Mouse (Mus musculus): Measurements from ENCODE around the gene Gins1. TPM values are rescaled to one million over a fixed set of nuclear protein-coding genes. Genes with fewer than 3 reads are reported as not detected.

The Gins1 gene
- polyA plus RNA-seq, 2 experiments: 30.8 to 43.0 TPM

DNA sequence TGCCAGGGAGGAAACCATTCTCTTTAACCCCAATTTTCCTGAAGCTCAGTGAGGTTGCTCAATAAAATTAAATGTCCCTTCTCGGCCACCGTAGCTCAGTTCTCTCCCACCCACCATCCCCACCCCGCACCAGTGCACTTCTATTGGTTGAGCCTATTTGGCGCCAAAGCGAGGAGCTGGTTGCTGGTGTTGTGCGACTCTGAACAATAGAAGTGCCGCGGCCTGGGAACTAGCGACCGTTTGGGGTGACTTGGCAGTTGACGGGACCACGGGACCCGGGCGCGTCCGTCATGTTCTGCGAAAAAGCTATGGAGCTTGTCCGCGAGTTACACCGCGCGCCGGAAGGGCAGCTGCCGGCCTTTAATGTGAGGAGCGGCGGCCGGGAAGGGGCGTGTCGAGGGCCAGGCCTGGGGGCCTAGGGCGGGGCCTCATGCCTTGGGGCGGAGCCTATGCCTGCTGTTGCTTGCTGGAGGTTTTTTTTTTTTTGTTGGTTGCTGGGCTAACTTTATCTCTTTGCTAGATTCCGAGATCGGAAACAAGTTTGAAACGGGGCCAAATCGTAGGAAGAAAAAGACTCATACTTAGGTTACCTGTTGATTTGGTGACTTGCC is 4.3 kb downstream of the Gins1 start:
- Histone ChIP-seq H3K27ac (replicated peaks; ENCODE audit: low read depth, low read length) (peak overlapping the region; percentile 81), H3K4me3 (replicated peaks; ENCODE audit: low read length) (peak overlapping the region; percentile 65), H3K4me1 (ENCODE audit: control insufficient read depth, insufficient read depth, low read length) (peaks cover 3% of the 10 kb centered on the region; the same call in 1 of the 2 replicates), H3K27me3 (ENCODE audit: control insufficient read depth, insufficient read depth, low read length) (no peaks in the 10 kb centered on the region), H3K4me2 (replicated peaks; ENCODE audit: low read depth, low read length, severe bottlenecking) (peak overlapping the region; percentile 82), H3K9ac (ENCODE audit: low read depth, low read length, severe bottlenecking) (peak overlapping the region; percentile 73), H3K9me3 (ENCODE audit: control insufficient read depth, low read length) (no peaks in the 10 kb centered on the region), H3K36me3 (ENCODE audit: control insufficient read depth, insufficient read depth, low read length) (no peaks in the 10 kb centered on the region)
- no peak for TF ChIP-seq POLR2A (IDR thresholded peaks at IDR 0.05; ENCODE audit: borderline replicate concordance, extremely low read depth, insufficient read depth, insufficient read length)
- ATAC-seq (ENCODE audit: low FRiP score, low read depth) (peak; percentile 96), DNase-seq (ENCODE audit: low spot score) (peak; percentile 98)
- under 1% methylated on average over 35 of the region's 35 CpGs for WGBS

DNA sequence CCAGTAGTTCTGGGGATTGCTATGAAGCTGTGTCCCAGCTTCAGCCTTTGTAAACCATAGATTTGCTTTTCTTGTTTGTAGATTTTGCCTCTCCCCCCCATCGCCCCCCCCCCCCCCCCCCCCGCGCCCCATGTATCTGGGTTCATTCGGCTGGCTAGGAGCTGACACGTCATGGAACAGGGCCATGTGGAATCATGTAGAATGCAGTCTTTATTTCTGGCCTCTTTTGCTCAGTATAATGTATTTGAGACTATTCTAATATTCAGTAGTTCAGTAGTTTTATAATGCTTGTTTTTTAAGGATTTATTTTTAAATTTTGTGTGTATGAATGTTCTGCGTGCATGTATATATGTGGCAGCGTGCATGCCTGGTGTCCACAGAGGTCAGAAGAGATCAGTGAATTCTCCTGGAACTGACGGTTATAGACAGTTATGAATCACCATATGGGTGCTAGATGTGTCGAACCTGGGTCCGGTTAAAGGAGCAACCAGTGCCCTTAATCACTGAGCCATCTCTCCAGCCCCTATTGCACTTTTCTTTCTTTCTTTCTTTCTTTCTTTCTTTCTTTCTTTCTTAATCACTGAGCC is 5.2 kb downstream of the Gins1 start:
- 32% methylated on average over 10 of the region's 10 CpGs for WGBS
- no peaks in the 10 kb centered on the region for H3K9me3 ChIP-seq (ENCODE audit: control insufficient read depth, low read length)
- H3K27me3 ChIP-seq (ENCODE audit: control insufficient read depth, insufficient read depth, low read length): no peaks in the 10 kb centered on the region
- H3K4me3 ChIP-seq (replicated peaks; ENCODE audit: low read length): peak overlapping the region; percentile 65
- peaks cover 3% of the 10 kb centered on the region; the same call in 1 of the 2 replicates for H3K4me1 ChIP-seq (ENCODE audit: control insufficient read depth, insufficient read depth, low read length)
- no peak overlapping the region for H3K27ac ChIP-seq (replicated peaks; ENCODE audit: low read depth, low read length)
- no peaks in the 10 kb centered on the region; the same call in 1 of the 2 replicates for H3K36me3 ChIP-seq (ENCODE audit: control insufficient read depth, insufficient read depth, low read length)
- DNase-seq (ENCODE audit: low spot score) (no peak), ATAC-seq (ENCODE audit: low FRiP score, low read depth) (no peak)
- peak overlapping the region; percentile 73 for H3K9ac ChIP-seq (ENCODE audit: low read depth, low read length, severe bottlenecking)
- peak overlapping the region; percentile 82 for H3K4me2 ChIP-seq (replicated peaks; ENCODE audit: low read depth, low read length, severe bottlenecking)
- no peak for TF ChIP-seq POLR2A (IDR thresholded peaks at IDR 0.05; ENCODE audit: borderline replicate concordance, extremely low read depth, insufficient read depth, insufficient read length)

DNA sequence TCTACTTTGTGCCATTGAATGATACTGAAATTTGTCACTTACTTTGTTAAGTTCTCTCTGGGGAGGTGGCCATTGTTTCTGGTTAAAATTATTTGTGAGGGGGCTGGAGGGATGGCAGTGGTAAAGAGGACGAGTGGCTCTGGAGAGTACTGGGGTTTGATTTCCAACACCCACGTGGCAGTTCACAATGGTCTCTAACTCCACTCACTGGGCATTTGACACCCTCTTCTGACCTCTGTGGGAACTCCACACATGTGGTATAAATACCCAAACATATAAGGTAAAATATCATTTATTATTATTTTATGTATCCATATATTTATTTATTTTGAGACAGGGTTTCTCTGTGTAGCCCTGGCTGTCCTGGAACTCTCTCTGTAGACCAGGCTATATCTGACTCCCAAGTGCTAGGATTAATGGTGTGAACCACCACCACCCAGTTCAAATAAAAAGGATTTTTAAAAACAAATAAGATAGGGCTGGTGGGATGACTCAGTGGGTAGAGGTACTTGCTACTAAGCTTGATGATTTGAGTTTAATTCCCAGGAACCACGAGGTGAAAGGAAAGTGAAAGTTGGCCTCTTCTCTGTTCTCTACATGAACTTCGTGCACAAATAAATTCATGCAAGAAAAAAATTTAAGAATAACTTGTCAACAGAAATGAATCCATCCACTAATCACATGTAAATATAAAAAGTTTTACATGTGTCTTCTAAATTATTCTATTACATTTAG is 9.7 kb downstream of the Gins1 start:
- Histone ChIP-seq H3K36me3 (ENCODE audit: control insufficient read depth, insufficient read depth, low read length) (peaks cover 14% of the 10 kb centered on the region; the same call in 1 of the 2 replicates), H3K9ac (ENCODE audit: low read depth, low read length, severe bottlenecking) (no peak overlapping the region), H3K4me1 (ENCODE audit: control insufficient read depth, insufficient read depth, low read length) (peaks cover 3% of the 10 kb centered on the region; the same call in 1 of the 2 replicates), H3K4me2 (replicated peaks; ENCODE audit: low read depth, low read length, severe bottlenecking) (no peak overlapping the region), H3K27me3 (ENCODE audit: control insufficient read depth, insufficient read depth, low read length) (no peaks in the 10 kb centered on the region), H3K4me3 (replicated peaks; ENCODE audit: low read length) (no peak overlapping the region), H3K27ac (replicated peaks; ENCODE audit: low read depth, low read length) (no peak overlapping the region), H3K9me3 (ENCODE audit: control insufficient read depth, low read length) (no peaks in the 10 kb centered on the region)
- DNase-seq (ENCODE audit: low spot score): no peak
- no peak for ATAC-seq (ENCODE audit: low FRiP score, low read depth)
- 80% methylated on average over 4 of the region's 4 CpGs for WGBS
- no peak for TF ChIP-seq POLR2A (IDR thresholded peaks at IDR 0.05; ENCODE audit: borderline replicate concordance, extremely low read depth, insufficient read depth, insufficient read length)

DNA sequence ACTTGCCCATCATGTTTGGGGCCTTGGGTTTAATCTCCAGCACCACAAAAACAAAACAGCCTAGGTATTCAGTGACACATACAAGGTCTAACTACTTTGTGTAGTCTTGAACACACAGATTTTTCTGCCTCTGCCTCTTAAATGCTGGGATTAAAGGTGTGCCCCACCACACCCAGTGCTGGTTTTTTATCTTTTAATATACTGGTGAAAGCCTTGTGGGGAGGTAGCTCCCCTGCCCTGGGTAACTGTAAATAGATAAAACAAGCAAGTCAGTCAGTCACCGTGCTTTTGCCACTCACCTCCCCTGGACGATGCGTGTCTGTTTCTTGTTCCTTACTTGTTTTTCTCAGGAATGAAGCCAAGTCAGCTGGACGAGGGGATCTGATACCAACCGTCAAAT is 10.6 kb downstream of the Gins1 start:
- TF ChIP-seq POLR2A (IDR thresholded peaks at IDR 0.05; ENCODE audit: borderline replicate concordance, extremely low read depth, insufficient read depth, insufficient read length): no peak
- ATAC-seq (ENCODE audit: low FRiP score, low read depth) (no peak), DNase-seq (ENCODE audit: low spot score) (no peak)
- Histone ChIP-seq H3K27me3 (ENCODE audit: control insufficient read depth, insufficient read depth, low read length) (no peaks in the 10 kb centered on the region), H3K9ac (ENCODE audit: low read depth, low read length, severe bottlenecking) (no peak overlapping the region), H3K27ac (replicated peaks; ENCODE audit: low read depth, low read length) (no peak overlapping the region), H3K9me3 (ENCODE audit: control insufficient read depth, low read length) (no peaks in the 10 kb centered on the region), H3K4me3 (replicated peaks; ENCODE audit: low read length) (no peak overlapping the region), H3K4me1 (ENCODE audit: control insufficient read depth, insufficient read depth, low read length) (no peaks in the 10 kb centered on the region), H3K4me2 (replicated peaks; ENCODE audit: low read depth, low read length, severe bottlenecking) (no peak overlapping the region), H3K36me3 (ENCODE audit: control insufficient read depth, insufficient read depth, low read length) (peaks cover 16% of the 10 kb centered on the region; the same call in 1 of the 2 replicates)
- WGBS: 88% methylated on average over 5 of the region's 5 CpGs

DNA sequence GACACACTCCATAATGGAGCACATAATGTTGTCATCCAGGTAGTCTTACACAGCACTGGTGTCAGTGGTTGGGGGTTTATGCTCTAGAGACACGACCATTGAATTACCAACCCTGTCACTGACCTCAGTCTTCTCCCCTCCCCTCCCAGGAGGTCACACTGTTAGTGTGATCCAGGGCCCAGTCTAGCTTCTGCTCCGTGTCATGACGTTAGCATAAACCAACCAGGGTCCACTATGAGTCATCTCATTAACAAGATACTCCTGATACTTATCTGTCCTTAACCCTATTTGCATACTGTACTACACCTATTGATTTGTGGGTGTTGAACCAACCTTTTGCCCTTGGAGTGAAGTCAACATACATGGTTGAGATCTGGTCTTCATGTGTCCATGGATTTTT is 13.5 kb downstream of the Gins1 start:
- no peaks in the 10 kb centered on the region for H3K27me3 ChIP-seq (ENCODE audit: control insufficient read depth, insufficient read depth, low read length)
- H3K4me1 ChIP-seq (ENCODE audit: control insufficient read depth, insufficient read depth, low read length): no peaks in the 10 kb centered on the region
- peaks cover 17% of the 10 kb centered on the region; the same call in 1 of the 2 replicates for H3K36me3 ChIP-seq (ENCODE audit: control insufficient read depth, insufficient read depth, low read length)
- no peak for TF ChIP-seq POLR2A (IDR thresholded peaks at IDR 0.05; ENCODE audit: borderline replicate concordance, extremely low read depth, insufficient read depth, insufficient read length)
- H3K4me3 ChIP-seq (replicated peaks; ENCODE audit: low read length): no peak overlapping the region
- H3K9me3 ChIP-seq (ENCODE audit: control insufficient read depth, low read length): no peaks in the 10 kb centered on the region
- WGBS: 92% methylated on average over 3 of the region's 3 CpGs
- no peak overlapping the region for H3K27ac ChIP-seq (replicated peaks; ENCODE audit: low read depth, low read length)
- DNase-seq (ENCODE audit: low spot score) (no peak), ATAC-seq (ENCODE audit: low FRiP score, low read depth) (no peak)
- H3K9ac ChIP-seq (ENCODE audit: low read depth, low read length, severe bottlenecking): no peak overlapping the region
- H3K4me2 ChIP-seq (replicated peaks; ENCODE audit: low read depth, low read length, severe bottlenecking): no peak overlapping the region

Data from limb, embryonic 14.5 days (tissue).